Mouse (Mus musculus): Measurements from ENCODE around the gene Rapgef4.

DNA sequence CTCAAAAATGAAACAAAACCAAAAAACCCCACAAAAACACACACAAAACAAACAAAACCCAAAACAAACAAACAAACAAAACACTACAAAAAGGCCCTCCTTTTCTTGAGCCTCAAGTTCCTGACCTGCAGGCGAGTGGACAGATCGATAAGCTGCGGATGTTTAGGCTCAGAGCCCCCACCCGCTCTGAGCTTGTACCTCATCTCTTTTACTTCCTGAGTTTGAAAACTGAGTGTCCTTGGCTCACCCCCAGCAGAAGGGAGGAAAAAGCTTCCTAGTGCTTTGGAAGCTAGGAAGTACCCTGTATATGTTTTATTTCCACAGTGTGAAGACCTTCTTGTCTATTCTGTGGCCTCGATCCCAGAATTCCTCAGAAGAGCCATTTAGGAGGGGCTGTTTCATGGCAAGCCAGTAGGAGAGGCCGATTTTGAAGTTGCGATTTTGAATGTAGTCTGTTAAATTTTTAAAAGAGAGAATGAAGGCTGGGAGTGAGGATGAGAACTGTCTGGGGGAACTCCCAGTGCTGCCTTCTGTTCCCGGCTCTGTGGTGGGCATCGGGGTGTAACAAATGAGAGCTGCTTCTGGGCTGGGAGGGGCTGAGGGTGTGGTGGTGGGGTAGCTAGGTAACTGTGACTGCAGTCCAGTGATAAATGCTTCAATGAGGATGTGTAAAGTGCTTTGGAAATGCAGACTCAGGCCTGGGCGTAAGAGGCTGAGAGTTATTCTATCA, 2.0 kb downstream of the Rapgef4 start:
- TF ChIP-seq CTCF (IDR thresholded peaks at IDR 0.05; ENCODE audit: insufficient read depth, low read length) (no peak), POLR2A (IDR thresholded peaks at IDR 0.05; ENCODE audit: borderline replicate concordance, extremely low read depth, low read depth, low read length) (no peak)
